Mouse (Mus musculus) layer of hippocampus, postnatal 10 days (tissue): ENCODE data around the gene Kctd20. TPM values are rescaled to one million over a fixed set of nuclear protein-coding genes. Genes with fewer than 3 reads are reported as not detected.
A peak's percentile ranks its signal among the peaks of the same experiment; 100 is the strongest.
"Not testable (repeated sequence)": the region's sequence is repeated elsewhere in the genome, so short reads cannot be mapped to it uniquely, and the experiment has no call there.

Source experiments
- DNase-seq, 2 experiments: peaks; one replicate each; pipeline ENCODE4 v3.0.0; 2021; ENCODE audit warnings: low spot score in 2 of 2
- total RNA-seq, 2 experiments: library from RNA; stranded (reverse); gene quantifications; 2 replicates each; pipeline ENCODE4 v1.2.3; 2021

Gene Kctd20
- total RNA-seq, 2 experiments from 2014 or later, result 73.4 to 78.0 TPM

GRCm38 (mm10) chr17:28982591-28982990, 30.8 kb downstream of the Kctd20 start:
- DNase-seq, result no peak

GRCm38 (mm10) chr17:28984724-28985420, 33.1 kb downstream of the Kctd20 start:
- DNase-seq, result no peak

GRCm38 (mm10) chr17:28986833-28987232, 35.1 kb downstream of the Kctd20 start:
- DNase-seq, result no peak

GRCm38 (mm10) chr17:28987713-28988112, 36.0 kb downstream of the Kctd20 start:
- peak; percentile 29 to 46 for DNase-seq

GRCm38 (mm10) chr17:28988291-28988690, 36.5 kb downstream of the Kctd20 start:
- DNase-seq, result no peak

- DNase-seq, result no peak
Observed at GRCm38 (mm10) chr17:28988996-28989395, 37.2 kb downstream of the Kctd20 start.

GRCm38 (mm10) chr17:28990060-28990459, 38.3 kb downstream of the Kctd20 start:
- no peak for DNase-seq

GRCm38 (mm10) chr17:28991286-28991685, 39.5 kb downstream of the Kctd20 start:
- DNase-seq, result no peak

GRCm38 (mm10) chr17:28992105-28992504, 40.4 kb downstream of the Kctd20 start:
- peak in 1 of 2 experiments; percentile 33 for DNase-seq

- DNase-seq, result not testable (repeated sequence)
Observed at GRCm38 (mm10) chr17:28993004-28993403, 41.3 kb downstream of the Kctd20 start.

- no peak for DNase-seq
Observed at GRCm38 (mm10) chr17:28994615-28995014, 42.9 kb downstream of the Kctd20 start.

- no peak for DNase-seq
Observed at GRCm38 (mm10) chr17:29000465-29000864, 48.7 kb downstream of the Kctd20 start.

GRCm38 (mm10) chr17:29003740-29004139, 52.0 kb downstream of the Kctd20 start:
- DNase-seq, result no peak

- DNase-seq, result no peak
Observed at GRCm38 (mm10) chr17:29005002-29005401, 53.3 kb downstream of the Kctd20 start.

- no peak for DNase-seq
Observed at GRCm38 (mm10) chr17:29006812-29007211, 55.1 kb downstream of the Kctd20 start.

- DNase-seq, result no peak
Observed at GRCm38 (mm10) chr17:29007243-29007640, 55.5 kb downstream of the Kctd20 start.

- DNase-seq, result peak; percentile 92 to 95
Observed at GRCm38 (mm10) chr17:29007641-29008325, 56.0 kb downstream of the Kctd20 start, which contains the start of gene Stk38. Gene Stk38 (minus strand): TSS chr17:29007995.

GRCm38 (mm10) chr17:29008326-29008650, 56.5 kb downstream of the Kctd20 start:
- DNase-seq, result no peak

GRCm38 (mm10) chr17:29009181-29009580, 57.4 kb downstream of the Kctd20 start:
- no peak for DNase-seq

GRCm38 (mm10) chr17:29014235-29014634, 62.5 kb downstream of the Kctd20 start:
- DNase-seq, result no peak

GRCm38 (mm10) chr17:29015638-29016037, 63.9 kb downstream of the Kctd20 start:
- DNase-seq, result peak; percentile 48 to 53

GRCm38 (mm10) chr17:29016705-29017104, 65.0 kb downstream of the Kctd20 start:
- no peak for DNase-seq
